Mouse (Mus musculus) thymus, adult 18-20 months (tissue): ENCODE results near the gene Zfp398.

Experiments used
- DNase-seq, 2 experiments: peaks; one replicate each; pipeline ENCODE4 v3.0.0; 2022; ENCODE audit warnings: mixed read lengths in 2 of 2

Zfp398 gene

GRCm38 (mm10) chr6:47835482-47835983 lies at the start of gene Zfp398:
Zfp398 (plus strand) TSS chr6:47835661.
- DNase-seq: peak; percentile 92

DNA sequence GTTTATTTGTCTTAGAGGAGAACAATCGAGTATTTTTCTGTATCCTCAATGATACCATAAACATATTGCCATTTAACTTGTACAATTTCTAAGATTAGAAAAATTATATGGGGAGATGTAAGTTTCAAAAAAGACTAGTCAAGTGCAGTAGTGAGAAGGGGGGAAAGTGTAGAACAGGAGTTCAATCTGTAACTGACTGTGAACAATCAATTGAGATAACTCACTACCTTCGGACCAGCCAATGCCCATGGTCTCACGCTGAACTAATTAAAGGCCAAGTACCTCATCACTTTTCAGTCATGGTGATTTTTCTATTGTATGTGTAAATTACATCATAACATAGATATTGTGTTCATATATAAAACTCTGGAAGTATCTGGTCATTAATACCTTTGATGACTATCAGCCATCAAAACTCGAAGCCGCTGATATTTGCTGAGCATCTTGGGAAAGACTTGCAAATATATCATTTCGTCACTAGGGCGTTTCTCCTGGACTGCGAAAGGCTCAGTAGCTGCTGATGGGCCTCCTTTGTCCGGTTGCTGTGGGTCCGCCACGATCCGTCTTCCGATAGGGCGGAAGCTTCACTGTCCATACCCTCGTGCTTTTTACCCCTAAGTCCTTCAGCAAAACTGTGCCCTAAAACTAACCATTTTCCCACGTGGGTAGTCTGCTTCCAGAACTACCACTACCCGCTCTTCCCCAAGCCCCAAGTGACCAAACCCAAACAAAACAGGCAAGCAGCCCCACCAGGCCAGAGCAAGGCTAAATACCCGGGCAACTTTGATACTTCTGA lies 47.3 kb upstream of the Zfp398 start:
- peak; percentile 45 to 60 for DNase-seq

- DNase-seq: no peak
These were observed 46.6 kb upstream of the Zfp398 start for GRCm38 (mm10) chr6:47788821-47789220.

GRCm38 (mm10) chr6:47790745-47791144 lies 44.7 kb upstream of the Zfp398 start:
- DNase-seq: no peak

DNA sequence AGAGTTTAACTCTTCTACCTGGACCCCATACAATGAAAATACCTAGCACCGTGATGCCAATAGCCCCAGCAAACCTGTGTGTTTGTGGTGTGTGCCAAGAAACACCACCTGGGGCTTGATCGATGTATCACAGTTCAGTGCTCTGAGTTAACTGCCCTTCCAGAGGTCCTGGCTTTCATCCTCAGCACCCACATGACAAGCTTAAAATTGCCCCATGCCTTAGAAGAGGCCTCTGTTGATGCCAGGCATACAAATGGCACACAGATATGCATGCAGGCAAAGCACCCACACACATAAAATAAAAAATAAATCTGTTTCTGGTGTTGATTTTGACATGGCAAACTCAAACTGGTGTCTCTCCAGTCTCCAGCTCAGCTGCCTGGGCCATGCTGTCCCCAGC lies 42.9 kb upstream of the Zfp398 start:
- DNase-seq: no peak

- no peak for DNase-seq
These were observed 42.2 kb upstream of the Zfp398 start for GRCm38 (mm10) chr6:47793284-47793683.

DNA sequence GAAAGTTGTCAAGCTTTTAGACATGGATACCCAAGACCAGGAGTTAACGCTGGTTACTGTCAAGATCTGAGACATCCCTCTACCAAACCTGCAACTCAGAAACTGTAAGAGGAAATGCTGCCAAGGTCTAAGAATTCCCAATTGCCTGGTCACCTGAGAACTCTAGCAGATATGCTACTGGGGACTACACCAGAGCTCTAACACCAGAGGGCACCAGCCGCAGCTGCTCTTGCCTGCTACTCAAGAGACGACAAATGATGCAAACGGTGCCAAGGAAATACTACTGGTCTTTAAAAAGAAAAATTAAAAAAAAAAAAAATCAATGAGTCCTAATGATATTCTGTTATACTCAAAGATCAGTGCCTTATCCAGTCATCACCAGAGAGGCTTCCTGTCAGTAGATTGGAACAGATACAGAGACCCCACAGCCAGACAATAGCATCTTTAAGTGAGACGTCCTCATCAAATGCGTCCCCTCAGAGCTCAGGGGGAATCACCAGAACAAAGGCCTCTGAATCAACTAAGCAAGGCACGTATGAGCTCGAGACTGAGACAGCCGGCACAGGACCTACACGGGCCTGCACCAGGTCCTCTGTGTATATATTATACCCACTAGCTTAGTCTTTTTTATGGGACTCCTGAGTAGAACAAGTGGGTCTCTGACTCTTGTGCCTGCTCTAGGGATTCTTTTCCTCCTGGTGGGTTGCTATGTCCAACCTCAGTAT lies 41.2 kb upstream of the Zfp398 start:
- no peak for DNase-seq

DNA sequence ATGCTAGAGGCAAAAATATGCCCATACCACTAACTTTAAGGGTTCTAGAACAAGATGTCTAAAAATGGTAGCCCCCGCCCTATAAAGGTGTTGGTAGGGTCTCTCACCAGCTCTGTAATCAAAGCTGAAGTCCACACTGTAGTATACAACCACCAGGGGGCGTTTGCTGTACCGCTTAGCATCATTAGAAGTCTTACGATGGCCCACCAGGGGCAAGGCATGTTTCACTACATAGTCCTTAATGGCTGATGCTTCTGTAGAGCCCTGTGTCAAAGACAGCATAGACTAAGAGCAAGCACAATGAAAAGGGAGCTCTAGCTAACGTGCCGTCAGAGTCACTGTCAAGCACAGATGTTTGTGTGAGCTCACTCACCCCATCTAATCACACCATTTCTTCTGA lies 36.4 kb upstream of the Zfp398 start:
- DNase-seq: peak; percentile 26 to 55

DNA sequence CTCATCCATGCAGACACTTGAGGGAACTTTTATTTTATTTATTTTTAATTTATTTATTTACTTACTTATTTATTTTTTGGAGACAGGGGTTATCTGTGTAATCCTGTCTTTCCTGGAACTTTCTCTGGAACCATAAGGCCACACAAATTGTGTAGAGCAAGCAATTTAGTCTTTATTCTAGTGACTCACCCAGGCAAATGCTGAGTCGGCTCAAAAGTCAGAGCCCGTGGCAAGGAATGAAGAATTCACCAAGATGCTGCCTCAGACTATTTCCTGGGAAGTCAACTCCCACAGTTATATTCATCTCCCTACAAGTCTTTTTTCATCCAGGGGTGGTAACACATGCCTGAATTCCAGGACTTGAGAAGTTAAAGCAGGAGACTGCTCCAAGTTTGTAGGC lies 29.9 kb upstream of the Zfp398 start:
- DNase-seq: no peak

DNA sequence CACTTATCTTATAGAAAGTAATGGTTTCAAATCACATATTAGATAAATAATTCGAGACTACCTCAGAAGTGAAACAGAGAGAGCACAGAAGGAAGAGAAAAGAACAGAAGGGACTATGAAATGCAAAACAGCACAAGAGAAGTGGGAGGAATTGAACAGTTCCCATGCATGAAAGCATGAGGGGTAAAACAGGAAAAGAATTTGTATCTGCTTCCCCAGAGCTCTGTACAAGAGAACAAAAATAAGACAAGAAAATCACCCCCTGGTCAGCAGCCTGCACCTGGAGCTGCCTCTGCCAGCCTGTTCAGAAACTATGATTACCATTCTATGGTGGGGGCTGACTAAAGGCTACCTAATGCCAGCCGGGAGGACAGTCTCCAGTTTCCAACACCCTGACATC lies 28.0 kb upstream of the Zfp398 start:
- no peak for DNase-seq

GRCm38 (mm10) chr6:47808545-47808944 lies 26.9 kb upstream of the Zfp398 start:
- no peak for DNase-seq

DNA sequence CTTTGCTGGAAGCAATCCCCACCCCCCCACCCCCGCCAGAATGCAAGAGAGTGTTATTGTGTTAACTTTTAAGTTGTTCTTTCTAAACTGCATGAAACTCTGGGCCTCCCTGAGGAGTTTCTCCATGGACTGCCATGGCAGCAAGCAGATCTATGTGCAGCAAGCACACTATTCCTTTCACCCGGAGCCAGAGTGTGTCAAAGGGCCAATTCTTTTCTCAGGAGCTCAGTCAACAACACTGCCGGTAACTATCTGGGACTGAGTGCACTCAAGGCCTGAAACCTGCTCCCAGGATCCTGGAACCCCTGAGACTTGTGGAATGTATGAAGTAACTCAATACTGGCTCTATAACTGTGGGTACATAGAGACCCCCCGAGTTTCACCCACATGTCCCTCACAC lies 26.4 kb upstream of the Zfp398 start:
- DNase-seq: no peak

DNA sequence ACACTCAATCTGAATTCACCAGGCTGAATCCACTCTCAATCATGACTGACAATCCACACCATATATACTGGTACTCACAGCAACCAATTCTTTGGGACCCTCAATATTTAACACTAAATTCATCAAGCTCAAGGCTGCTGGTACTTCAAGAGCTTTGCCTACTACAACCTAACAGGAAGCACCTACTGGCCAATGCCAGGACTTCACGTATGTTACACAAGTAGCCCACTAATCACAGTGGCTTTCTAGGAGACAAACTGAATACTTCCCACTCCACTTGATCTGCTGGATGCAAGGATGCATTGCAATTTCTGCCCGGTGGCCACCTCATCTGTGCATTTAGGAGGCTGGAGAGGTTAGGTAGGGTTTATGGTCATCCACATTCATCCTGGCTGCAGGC lies 25.3 kb upstream of the Zfp398 start:
- DNase-seq: no peak

DNA sequence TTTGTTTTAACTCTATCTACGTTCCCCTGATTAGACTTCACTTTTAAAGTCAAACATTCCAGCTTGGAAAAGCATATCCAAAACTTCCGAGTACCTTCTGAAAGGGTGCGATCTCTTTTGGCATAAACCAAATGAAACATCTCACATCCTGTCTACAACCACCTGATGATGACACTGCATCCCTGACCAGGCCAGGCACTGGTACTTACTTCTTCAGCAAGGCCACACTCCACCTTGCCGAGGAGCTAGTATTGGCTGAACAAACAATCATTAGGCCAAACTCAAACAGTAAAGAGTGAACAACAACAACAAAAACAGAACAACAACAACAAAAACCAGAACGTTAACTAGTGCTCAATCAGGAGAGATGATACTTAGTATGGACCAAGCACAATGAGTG lies 24.1 kb upstream of the Zfp398 start:
- DNase-seq: no peak

- DNase-seq: no peak
These were observed 23.1 kb upstream of the Zfp398 start for GRCm38 (mm10) chr6:47812271-47812915.

DNA sequence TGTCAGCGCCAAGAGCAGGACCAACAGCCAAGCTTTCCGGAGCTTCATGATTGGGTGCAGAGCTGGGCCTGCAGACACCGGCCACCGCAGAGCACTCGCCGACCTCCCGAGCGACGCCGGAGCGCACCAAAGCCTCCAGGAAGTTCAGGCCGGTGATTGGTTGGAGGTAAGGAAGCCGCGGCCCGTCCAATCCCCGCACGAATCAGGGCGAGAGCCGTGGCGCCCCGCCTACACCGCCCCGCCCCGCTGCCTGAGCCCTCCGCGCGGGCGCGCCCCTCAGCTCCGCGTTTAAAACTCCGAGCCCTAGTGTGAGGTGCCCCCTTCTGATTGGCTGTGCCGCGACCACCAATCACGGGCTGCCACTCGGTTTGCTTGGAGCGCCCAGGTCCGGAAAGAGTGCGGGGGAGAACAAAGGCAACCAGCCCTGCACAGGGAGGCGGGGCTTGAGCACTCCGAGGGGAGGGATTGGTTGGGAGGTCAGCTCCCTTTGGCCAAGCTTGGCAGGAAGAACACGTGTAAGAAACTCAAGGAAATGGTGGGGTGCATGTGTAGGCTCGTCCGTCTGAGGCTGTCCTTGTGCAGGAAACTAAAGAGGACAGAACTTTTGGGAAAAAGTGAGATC lies 22.1 kb upstream of the Zfp398 start, which contains the start of gene Pdia4:
TSS of gene Pdia4 (minus strand) at position 174 of the 622 bp plus-strand sequence.
- peak; percentile 100 for DNase-seq

- DNase-seq: no peak
These were observed 19.3 kb upstream of the Zfp398 start for GRCm38 (mm10) chr6:47816151-47816550.

GRCm38 (mm10) chr6:47818721-47819120 lies 16.7 kb upstream of the Zfp398 start:
- DNase-seq: no peak

DNA sequence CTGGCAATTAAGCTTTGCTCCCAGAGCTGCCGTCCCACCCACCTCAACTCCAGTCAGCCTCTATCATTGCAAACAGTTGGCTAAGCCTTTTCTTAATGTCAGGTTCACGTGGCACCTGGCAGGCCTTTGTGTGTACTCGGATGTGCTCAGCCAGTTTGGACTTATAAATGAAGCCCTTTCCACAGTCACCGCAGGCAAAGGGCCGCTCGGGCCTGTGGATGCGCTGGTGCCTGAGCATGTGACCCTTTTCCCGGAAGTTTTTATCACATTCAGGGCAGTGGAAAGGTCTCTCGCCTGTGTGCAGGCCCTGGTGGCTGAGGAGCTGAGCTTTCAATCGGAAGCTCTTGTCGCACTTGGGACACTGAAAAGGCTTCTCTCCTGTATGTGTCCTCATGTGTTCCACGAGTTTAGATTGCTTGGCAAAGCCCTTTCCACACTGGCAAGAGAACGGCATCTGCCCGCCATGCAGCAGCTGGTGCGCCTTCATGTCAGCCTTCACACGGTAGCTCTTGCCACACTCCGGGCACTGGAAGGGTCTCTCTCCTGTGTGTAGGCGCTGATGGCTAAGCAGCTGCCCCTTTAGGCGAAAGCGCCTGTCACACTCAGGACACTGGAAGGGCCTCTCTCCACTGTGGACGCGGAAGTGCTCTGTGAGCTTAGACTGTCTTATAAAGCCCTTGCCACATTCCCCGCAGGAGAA lies 15.7 kb upstream of the Zfp398 start:
- DNase-seq: no peak

DNA sequence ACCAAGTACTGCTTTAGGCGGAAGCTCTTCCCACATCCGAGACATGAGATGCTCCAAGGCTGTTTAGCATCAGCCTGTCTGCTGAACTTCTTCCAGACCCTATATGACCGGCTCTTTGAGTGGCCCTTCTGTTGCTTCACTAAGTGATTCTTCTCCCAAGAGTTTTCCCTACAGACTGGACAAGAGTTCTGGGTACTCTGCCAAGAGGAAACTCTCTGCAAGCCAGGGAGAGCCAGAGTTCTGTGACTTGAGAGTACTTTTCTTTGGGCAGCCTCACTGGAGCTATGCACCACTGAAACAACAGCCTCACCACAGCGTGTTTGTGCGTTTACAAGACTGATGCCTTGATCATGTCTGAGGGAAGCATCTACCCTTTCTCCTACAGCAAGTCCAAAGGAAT lies 14.2 kb upstream of the Zfp398 start:
- no peak for DNase-seq

DNA sequence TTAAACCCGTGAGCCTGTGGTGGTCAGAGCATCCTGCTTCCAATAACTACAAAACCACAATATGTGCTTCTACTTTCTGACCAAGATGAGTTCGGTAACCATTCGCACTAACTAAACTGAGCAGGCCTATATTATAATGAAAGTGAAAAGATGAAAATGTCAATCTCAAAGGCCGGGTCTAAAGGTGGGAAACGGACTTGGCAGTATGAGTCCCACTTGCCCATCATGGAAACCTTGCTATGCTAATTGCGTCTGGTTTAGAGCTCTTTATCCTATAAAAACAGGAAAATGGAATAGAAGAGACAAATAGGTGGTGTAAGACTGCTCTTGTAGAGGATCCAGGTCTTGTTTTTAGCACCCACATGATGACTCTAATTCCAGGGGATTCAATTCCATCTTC lies 13.7 kb upstream of the Zfp398 start:
- DNase-seq: no peak

GRCm38 (mm10) chr6:47824241-47824640 lies 11.2 kb upstream of the Zfp398 start:
- DNase-seq: no peak
